Mouse (Mus musculus): ENCODE measurements at regions not wholly inside any gene's neighbourhood (a gene's known extent, or its start where the extent isn't known, plus 50 kb on each side); places are given as distances from the start of the nearest gene placed in this dataset.

- peak; percentile 42 to 44 for DNase-seq
Observed at GRCm38 (mm10) chr6:84514623-84515022, 79.1 kb downstream of the Cyp26b1 start.

GRCm38 (mm10) chr6:84508598-84508997 is 85.1 kb downstream of the Cyp26b1 start:
- peak in 1 of 2 experiments; percentile 11 for DNase-seq
- intact Hi-C loops (cut with DNase I) = no loop called here

More at GRCm38 (mm10) chr6:84514623-84515022, 79.1 kb downstream of the Cyp26b1 start:
- intact Hi-C loops (cut with DNase I) = no loop called here

- intact Hi-C loops (cut with DNase I) = loop anchor here (1.0 kb wide), 1 partner anchor 84 kb away; no protein-coding TSS in a partner anchor
- DNase-seq = peak; percentile 12 to 14
Observed at GRCm38 (mm10) chr6:84506675-84507074, 87.0 kb downstream of the Cyp26b1 start.

GRCm38 (mm10) chr6:84500255-84500886 is 93.3 kb downstream of the Cyp26b1 start:
- intact Hi-C loops (cut with DNase I) = no loop called here
- DNase-seq = no peak

GRCm38 (mm10) chr6:84498076-84498475 is 95.6 kb downstream of the Cyp26b1 start:
- intact Hi-C loops (cut with DNase I) = no loop called here
- DNase-seq = no peak

- intact Hi-C loops (cut with DNase I) = no loop called here
Observed at GRCm38 (mm10) chr6:84493676-84494075, 100.0 kb downstream of the Cyp26b1 start.

GRCm38 (mm10) chr6:84493169-84493568 is 100.5 kb downstream of the Cyp26b1 start:
- no peak for DNase-seq
- intact Hi-C loops (cut with DNase I) = no loop called here

More at GRCm38 (mm10) chr6:84493676-84494075, 100.0 kb downstream of the Cyp26b1 start:
- no peak for DNase-seq

GRCm38 (mm10) chr6:84492594-84492993 is 101.1 kb downstream of the Cyp26b1 start:
- intact Hi-C loops (cut with DNase I) = no loop called here
- DNase-seq = no peak

- DNase-seq = no peak
- intact Hi-C loops (cut with DNase I) = no loop called here
Observed at GRCm38 (mm10) chr6:84491106-84491505, 102.6 kb downstream of the Cyp26b1 start.

GRCm38 (mm10) chr6:84481205-84481604 is 112.5 kb downstream of the Cyp26b1 start:
- intact Hi-C loops (cut with DNase I) = no loop called here
- no peak for DNase-seq

GRCm38 (mm10) chr6:84477072-84477471 is 116.6 kb downstream of the Cyp26b1 start:
- no peak for DNase-seq
- intact Hi-C loops (cut with DNase I) = no loop called here

GRCm38 (mm10) chr6:84476466-84476865 is 117.2 kb downstream of the Cyp26b1 start:
- DNase-seq = peak; percentile 29 to 34
- intact Hi-C loops (cut with DNase I) = no loop called here

GRCm38 (mm10) chr6:84474835-84475234 is 118.9 kb downstream of the Cyp26b1 start:
- intact Hi-C loops (cut with DNase I) = loop anchor here (5.0 kb wide), 1 partner anchor 378 kb away; no protein-coding TSS in a partner anchor
- DNase-seq = no peak

GRCm38 (mm10) chr6:84473171-84473570 is 120.5 kb downstream of the Cyp26b1 start:
- intact Hi-C loops (cut with DNase I) = loop anchor here (5.0 kb wide), 1 partner anchor 376 kb away; no protein-coding TSS in a partner anchor
- DNase-seq = no peak

GRCm38 (mm10) chr6:84472287-84472686 is 121.4 kb downstream of the Cyp26b1 start:
- intact Hi-C loops (cut with DNase I) = loop anchor here (5.0 kb wide), 1 partner anchor 375 kb away; no protein-coding TSS in a partner anchor
- peak; percentile 20 to 23 for DNase-seq

GRCm38 (mm10) chr6:84467319-84467718 is 126.4 kb downstream of the Cyp26b1 start:
- DNase-seq = no peak
- intact Hi-C loops (cut with DNase I) = no loop called here

- intact Hi-C loops (cut with DNase I) = no loop called here
- DNase-seq = no peak
Observed at GRCm38 (mm10) chr6:84466223-84466622, 127.5 kb downstream of the Cyp26b1 start.

GRCm38 (mm10) chr6:84465596-84465995 is 128.1 kb downstream of the Cyp26b1 start:
- intact Hi-C loops (cut with DNase I) = no loop called here
- DNase-seq = no peak

GRCm38 (mm10) chr6:84463592-84464367 is 129.9 kb downstream of the Cyp26b1 start:
- intact Hi-C loops (cut with DNase I) = no loop called here
- DNase-seq = no peak

GRCm38 (mm10) chr6:84456803-84457202 is 136.9 kb downstream of the Cyp26b1 start:
- intact Hi-C loops (cut with DNase I) = no loop called here

GRCm38 (mm10) chr6:84445093-84445492 is 148.6 kb downstream of the Cyp26b1 start:
- DNase-seq = no peak
- intact Hi-C loops (cut with DNase I) = no loop called here

More at GRCm38 (mm10) chr6:84456803-84457202, 136.9 kb downstream of the Cyp26b1 start:
- DNase-seq = no peak

GRCm38 (mm10) chr6:84442667-84443066 is 151.0 kb downstream of the Cyp26b1 start:
- intact Hi-C loops (cut with DNase I) = no loop called here
- no peak for DNase-seq
